Mouse (Mus musculus) forebrain, embryonic 16.5 days (tissue): ENCODE data around the gene Samd10. TPM values are rescaled to one million over a fixed set of nuclear protein-coding genes. Genes with fewer than 3 reads are reported as not detected.
A peak's percentile ranks its signal among the peaks of the same experiment; 100 is the strongest.

Source experiments
- ATAC-seq: fragments of 200-750 bp; cut with Nextera tagmentation; 2 replicates; pipeline ENCODE4 v1.8.0; 2017; ENCODE audit warnings: mild to moderate bottlenecking, moderate library complexity
- H3K27ac ChIP-seq: fragments of 300-500 bp; sonication (generic); 2 replicates; pipeline ENCODE4 v1.5.1; 2014; ENCODE audit warnings: low read length, control low read depth
- H3K27me3 ChIP-seq: fragments of 300-500 bp; sonication (generic); replicated peaks from 2 replicates; pipeline ENCODE4 v1.6.1; 2014; ENCODE audit warnings: low read length; ENCODE audit not compliant: control insufficient read depth, insufficient read depth
- H3K36me3 ChIP-seq: fragments of 300-500 bp; sonication (generic); 2 replicates; pipeline ENCODE4 v1.6.1; 2014; ENCODE audit not compliant: control insufficient read depth, insufficient read depth
- H3K4me1 ChIP-seq: fragments of 300-500 bp; sonication (generic); replicated peaks from 2 replicates; pipeline ENCODE4 v1.6.1; 2014; ENCODE audit warnings: low read length; ENCODE audit not compliant: control insufficient read depth, insufficient read depth
- H3K4me2 ChIP-seq: fragments of 300-500 bp; sonication (generic); 2 replicates; pipeline ENCODE4 v1.6.1; 2014; ENCODE audit warnings: mild to moderate bottlenecking, low read length, control low read depth
- H3K4me3 ChIP-seq: fragments of 300-500 bp; sonication (generic); replicated peaks from 2 replicates; pipeline ENCODE4 v1.5.1; 2014; ENCODE audit warnings: mild to moderate bottlenecking, low read length, control low read depth
- H3K9ac ChIP-seq: fragments of 300-500 bp; sonication (generic); replicated peaks from 2 replicates; pipeline ENCODE4 v1.6.1; 2014; ENCODE audit warnings: low read depth, low read length, control low read depth
- H3K9me3 ChIP-seq: fragments of 300-500 bp; sonication (generic); 2 replicates; pipeline ENCODE4 v1.6.1; 2016; ENCODE audit warnings: low read length; ENCODE audit not compliant: control insufficient read depth
- WGBS: fragments of 180-500 bp; shearing (Covaris S2); extraction: QIAGEN DNeasy Blood & Tissue Kit; methylation state at CpG from one replicate; pipeline ENCODE4 v1.1.7; 2014; 5-methylcytosine and 5-hydroxymethylcytosine counted together
- polyA plus RNA-seq: library from polyadenylated mRNA; unstranded; fragments of >200 nt; fragmentation: Nextera tagmentation; extraction: Ambion mirVana; gene quantifications from 2 replicates; pipeline ENCODE4 v1.2.1, GENCODE M21; 2015

Samd10 gene
- polyA plus RNA-seq, 1 experiment from 2014 or later, result 128 TPM

DNA sequence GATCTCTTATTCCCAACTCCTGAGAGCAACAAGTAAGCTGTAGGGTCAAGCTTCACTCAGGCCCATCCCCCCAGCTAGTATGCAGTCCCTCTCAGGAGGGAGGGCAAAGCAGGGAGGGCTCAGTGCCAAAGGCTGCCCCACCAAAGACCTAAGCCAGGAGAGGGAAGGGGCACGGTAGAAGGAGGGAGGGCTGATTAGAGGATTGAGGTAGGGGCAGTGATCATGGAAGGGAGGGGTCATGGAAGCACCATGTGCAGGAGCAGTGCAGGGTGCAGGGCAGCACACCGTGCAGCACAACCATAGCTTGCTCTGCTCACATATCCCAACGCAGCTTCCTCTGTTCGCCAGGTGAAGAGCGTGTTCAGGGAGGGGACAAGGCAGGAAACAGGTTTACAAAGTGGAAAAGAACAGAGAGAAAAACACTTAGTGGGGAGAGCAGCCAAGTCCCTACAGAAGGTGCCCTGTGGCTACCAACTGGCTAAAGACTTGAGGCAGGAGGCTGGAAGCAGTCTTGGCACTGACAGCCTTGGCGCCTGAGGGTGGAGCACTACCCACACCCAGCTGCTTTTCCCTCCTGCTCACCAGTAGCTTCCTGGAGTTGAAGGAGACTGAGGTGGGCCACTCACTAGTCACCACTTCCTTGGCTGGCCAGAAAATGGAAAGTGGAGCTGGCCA lies 28.0 kb downstream of the Samd10 start:
- 67% methylated on average over 6 of the region's 6 CpGs for WGBS
- ATAC-seq, result no peak
- Histone ChIP-seq H3K9me3 (no peaks in the 10 kb centered on the region), H3K4me1 (no peaks in the 10 kb centered on the region), H3K36me3 (no peaks in the 10 kb centered on the region), H3K27me3 (no peaks in the 10 kb centered on the region), H3K9ac (no peak overlapping the region), H3K4me2 (no peak overlapping the region), H3K4me3 (no peak overlapping the region), H3K27ac (no peak overlapping the region)

DNA sequence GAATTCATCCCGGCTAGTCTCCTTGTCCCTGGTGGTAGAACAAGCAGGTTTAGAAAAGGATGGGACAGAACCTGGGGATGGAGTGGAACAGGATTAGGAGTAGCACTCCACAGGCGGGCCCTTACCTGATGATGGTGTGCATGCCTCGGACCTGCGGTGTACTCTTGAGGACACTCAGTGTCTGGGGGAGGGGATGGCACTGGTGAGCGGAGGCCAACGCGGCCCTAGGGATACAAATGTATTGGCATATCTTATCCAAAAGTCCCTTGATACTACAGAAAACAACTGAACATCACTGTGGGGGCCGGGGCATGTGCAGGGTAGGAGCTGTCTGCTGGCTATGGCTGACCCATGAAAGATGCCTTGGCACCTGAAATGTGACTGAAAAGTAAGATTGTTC lies 28.6 kb downstream of the Samd10 start:
- no peak for ATAC-seq
- no peaks in the 10 kb centered on the region for H3K9me3 ChIP-seq
- H3K27ac ChIP-seq, result no peak overlapping the region
- H3K9ac ChIP-seq, result no peak overlapping the region
- H3K36me3 ChIP-seq, result no peaks in the 10 kb centered on the region
- WGBS, result 92% methylated on average over 8 of the region's 8 CpGs
- no peaks in the 10 kb centered on the region for H3K4me1 ChIP-seq
- no peak overlapping the region for H3K4me3 ChIP-seq
- no peaks in the 10 kb centered on the region for H3K27me3 ChIP-seq
- H3K4me2 ChIP-seq, result no peak overlapping the region

DNA sequence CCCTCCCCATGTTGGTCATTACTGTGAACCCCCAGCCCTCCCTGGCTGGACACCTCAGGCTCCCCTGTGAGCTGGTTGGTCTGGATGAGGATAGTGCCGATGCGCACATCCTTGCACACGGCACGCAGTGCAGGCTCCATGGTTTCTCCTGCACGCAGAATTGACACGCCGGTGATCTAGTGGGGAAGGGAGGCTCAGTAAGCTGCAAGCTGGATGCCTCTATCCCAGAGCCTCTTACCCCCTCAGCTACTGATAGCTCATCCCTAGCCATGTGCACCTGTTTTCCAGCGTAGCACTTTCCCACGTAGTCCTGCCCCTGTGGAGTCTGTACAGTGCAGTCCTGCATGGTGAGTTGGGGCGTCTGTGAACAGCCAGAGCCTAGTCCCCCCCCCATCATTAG lies 29.2 kb downstream of the Samd10 start:
- 93% methylated on average over 10 of the region's 10 CpGs for WGBS
- no peaks in the 10 kb centered on the region for H3K9me3 ChIP-seq
- H3K4me3 ChIP-seq, result no peak overlapping the region
- no peaks in the 10 kb centered on the region for H3K36me3 ChIP-seq
- H3K27me3 ChIP-seq, result no peaks in the 10 kb centered on the region
- no peak overlapping the region for H3K9ac ChIP-seq
- H3K27ac ChIP-seq, result no peak overlapping the region
- no peaks in the 10 kb centered on the region for H3K4me1 ChIP-seq
- H3K4me2 ChIP-seq, result no peak overlapping the region
- 0 out of 2 replicates have a peak, but pooled peaks have one; percentile 11 for ATAC-seq

DNA sequence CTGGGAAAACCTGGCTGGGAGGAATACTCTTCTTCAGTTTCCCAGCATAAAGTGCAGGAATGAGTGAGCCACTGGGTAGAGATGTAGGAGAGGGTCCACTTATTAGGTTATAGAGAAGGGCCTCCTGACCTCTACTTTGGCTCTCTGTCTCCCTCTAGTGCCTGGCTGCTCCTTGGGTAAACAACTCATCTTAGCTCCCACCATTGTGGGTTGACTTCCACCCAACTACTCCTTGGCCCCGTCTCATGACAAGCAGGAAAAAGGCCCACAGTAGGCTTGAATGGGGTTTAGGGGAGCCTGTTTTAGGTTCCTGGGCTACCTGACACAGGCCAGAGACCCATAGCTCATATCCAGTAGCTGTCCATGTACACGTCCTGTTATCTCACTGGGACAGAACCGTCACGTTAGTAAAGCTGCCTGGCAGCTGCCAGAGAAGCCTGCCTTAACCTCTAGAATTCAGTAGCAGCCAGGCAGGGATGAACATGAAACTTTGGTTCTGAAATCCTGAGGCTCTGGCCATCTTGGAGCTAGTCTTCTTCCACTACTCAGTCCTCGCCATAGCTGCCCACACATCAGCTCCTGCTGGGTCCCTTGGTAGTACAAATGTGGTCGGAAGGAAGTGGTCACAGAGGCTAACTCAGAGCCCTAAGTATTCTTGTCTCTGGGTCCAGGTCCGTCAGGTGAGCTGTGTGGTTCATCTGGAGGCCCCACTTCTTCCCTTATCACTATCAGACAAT lies 30.6 kb downstream of the Samd10 start:
- Histone ChIP-seq H3K9ac (no peak overlapping the region), H3K9me3 (no peaks in the 10 kb centered on the region), H3K27ac (no peak overlapping the region), H3K36me3 (no peaks in the 10 kb centered on the region), H3K4me1 (no peaks in the 10 kb centered on the region), H3K4me2 (no peak overlapping the region), H3K4me3 (no peak overlapping the region), H3K27me3 (no peaks in the 10 kb centered on the region)
- ATAC-seq, result no peak
- 81% methylated on average over 7 of the region's 7 CpGs for WGBS

DNA sequence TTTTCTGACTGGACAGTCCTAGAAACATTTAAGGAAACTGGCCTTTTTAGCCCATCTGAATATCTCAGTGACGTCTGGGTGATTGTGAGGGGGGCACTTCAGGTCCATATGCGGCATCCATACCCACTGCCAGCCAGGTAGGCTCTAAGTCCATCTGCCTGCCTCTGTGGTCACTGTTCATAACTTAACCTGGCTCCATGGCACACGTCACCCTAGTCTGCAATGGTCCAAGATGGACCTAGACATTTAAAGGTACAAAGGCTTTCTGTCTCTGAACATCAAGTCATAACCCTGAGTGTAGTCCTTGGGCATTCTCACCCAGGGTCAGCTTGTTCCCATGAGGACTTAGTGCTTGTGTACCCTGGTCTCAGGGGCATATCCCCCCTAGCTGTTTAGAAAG lies 31.7 kb downstream of the Samd10 start:
- H3K4me3 ChIP-seq, result no peak overlapping the region

DNA sequence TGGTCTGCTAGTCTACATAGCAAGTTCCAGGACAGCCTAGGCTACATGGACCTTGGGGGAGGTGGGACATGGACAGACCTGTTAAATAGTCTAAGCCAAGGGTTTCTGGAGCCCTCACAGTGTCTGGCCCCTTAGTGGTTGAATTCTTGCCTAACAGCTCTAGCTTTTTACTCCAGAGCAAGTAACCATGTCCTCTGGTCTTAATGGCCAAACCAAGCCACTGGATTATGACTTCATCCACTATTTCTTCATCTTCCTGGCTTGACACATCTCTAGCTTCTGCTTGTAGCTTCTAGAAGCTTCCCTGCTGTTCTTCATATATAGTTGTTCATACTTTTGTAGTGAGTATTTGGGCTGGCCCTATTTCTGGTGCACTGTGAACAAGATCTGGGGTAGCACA lies 45.2 kb downstream of the Samd10 start:
- Histone ChIP-seq H3K27ac (no peak overlapping the region), H3K27me3 (no peaks in the 10 kb centered on the region), H3K9ac (no peak overlapping the region), H3K36me3 (peaks cover 30% of the 10 kb centered on the region), H3K9me3 (no peaks in the 10 kb centered on the region), H3K4me3 (no peak overlapping the region), H3K4me1 (no peaks in the 10 kb centered on the region), H3K4me2 (no peak overlapping the region)
- ATAC-seq, result no peak

More for the DNA sequence above, 31.7 kb downstream of the Samd10 start:
- no peak for ATAC-seq
- Histone ChIP-seq H3K36me3 (no peaks in the 10 kb centered on the region), H3K27ac (no peak overlapping the region), H3K9ac (no peak overlapping the region), H3K27me3 (no peaks in the 10 kb centered on the region), H3K4me1 (no peaks in the 10 kb centered on the region), H3K4me2 (no peak overlapping the region), H3K9me3 (no peaks in the 10 kb centered on the region)
- 83% methylated on average over 3 of the region's 3 CpGs for WGBS

DNA sequence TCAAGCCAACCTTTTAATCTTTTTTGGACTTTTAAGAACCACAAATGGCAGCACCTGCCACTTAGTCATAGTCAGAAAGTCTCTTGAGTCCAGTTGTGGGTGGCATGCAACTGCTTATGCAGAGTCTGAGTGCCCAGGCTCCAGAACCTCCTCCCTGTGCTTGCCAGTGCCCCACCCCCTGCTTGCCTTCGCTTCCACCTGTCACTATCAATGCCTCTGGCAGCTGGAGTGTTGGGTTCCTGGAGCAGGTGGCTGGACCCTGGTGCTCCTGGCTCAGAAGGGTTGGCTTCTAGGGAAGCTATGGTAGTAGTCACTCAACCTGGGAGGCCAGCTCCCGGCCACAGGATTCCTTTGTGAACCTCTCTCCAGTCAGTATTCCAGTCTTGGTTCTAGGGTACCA lies 48.8 kb downstream of the Samd10 start:
- Histone ChIP-seq H3K4me1 (no peaks in the 10 kb centered on the region), H3K36me3 (peaks cover 44% of the 10 kb centered on the region), H3K27me3 (no peaks in the 10 kb centered on the region), H3K4me3 (no peak overlapping the region), H3K9ac (no peak overlapping the region), H3K9me3 (no peaks in the 10 kb centered on the region), H3K4me2 (no peak overlapping the region), H3K27ac (no peak overlapping the region)
- ATAC-seq, result no peak
- 95% methylated on average over 2 of the region's 2 CpGs for WGBS

DNA sequence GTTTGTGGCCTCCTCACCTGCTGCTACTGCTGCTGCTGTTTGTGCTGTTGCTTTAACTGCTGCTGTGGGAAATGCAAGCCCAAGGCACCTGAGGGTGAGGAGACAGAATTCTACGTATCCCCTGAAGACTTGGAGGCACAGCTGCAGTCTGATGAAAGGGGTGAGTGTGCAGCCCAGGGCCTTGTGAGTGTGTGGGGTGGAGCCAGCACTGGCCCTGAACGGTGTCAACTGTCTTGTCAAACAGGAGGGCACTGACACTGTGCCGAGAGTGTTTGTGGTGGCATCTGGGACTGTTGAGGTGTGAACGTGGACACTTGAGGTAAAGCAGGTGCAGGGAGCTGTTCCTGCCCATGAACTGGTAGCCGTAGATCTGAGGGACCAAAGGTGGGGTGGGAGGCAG lies 50.3 kb downstream of the Samd10 start:
- Histone ChIP-seq H3K27me3 (no peaks in the 10 kb centered on the region), H3K4me2 (no peak overlapping the region), H3K27ac (no peak overlapping the region), H3K4me1 (no peaks in the 10 kb centered on the region), H3K4me3 (no peak overlapping the region), H3K9me3 (no peaks in the 10 kb centered on the region), H3K9ac (no peak overlapping the region), H3K36me3 (peaks cover 44% of the 10 kb centered on the region)
- ATAC-seq, result no peak
- WGBS, result 90% methylated on average over 5 of the region's 5 CpGs

DNA sequence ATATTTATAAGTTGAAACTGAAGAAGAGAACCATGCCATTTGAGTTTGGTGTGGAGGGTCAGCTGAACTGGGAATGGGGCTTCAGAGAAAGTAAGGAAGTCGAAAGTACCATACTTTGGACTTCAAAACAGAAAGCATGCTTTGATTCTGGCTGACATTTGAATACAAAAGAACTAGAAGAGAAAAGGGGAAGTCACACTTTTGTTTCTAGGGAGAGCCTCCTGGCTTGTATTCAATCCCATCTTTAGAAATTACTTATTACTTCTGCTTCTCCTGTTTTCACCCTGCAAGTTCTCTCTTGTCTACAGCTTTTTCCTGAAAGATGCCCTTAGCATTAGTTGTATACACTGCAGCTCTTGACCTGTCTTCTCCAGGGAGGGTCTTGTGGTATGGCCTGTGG lies 50.8 kb downstream of the Samd10 start:
- H3K4me1 ChIP-seq, result no peaks in the 10 kb centered on the region
- ATAC-seq, result no peak
- no peak overlapping the region for H3K9ac ChIP-seq
- H3K4me3 ChIP-seq, result no peak overlapping the region
- no peak overlapping the region for H3K27ac ChIP-seq
- H3K4me2 ChIP-seq, result no peak overlapping the region
- H3K9me3 ChIP-seq, result no peaks in the 10 kb centered on the region
- H3K27me3 ChIP-seq, result no peaks in the 10 kb centered on the region
- peaks cover 44% of the 10 kb centered on the region for H3K36me3 ChIP-seq
- 82% methylated on average over 1 of the region's 1 CpGs for WGBS
